Mouse (Mus musculus) embryonic facial prominence, embryonic 13.5 days (tissue): ENCODE measurements around the gene Rundc3a. TPM values are rescaled to one million over a fixed set of nuclear protein-coding genes. Genes with fewer than 3 reads are reported as not detected.

Experiments used
- ATAC-seq: fragments of 200-750 bp; cut with Nextera tagmentation; 2 replicates; pipeline ENCODE4 v1.8.0; 2017; ENCODE audit warnings: low read depth; ENCODE audit not compliant: insufficient number of reproducible peaks, insufficient read depth, low FRiP score, low TSS enrichment
- H3K27ac ChIP-seq: fragments of 300-500 bp; sonication (generic); 2 replicates; pipeline ENCODE4 v1.5.1; 2015; ENCODE audit warnings: moderate library complexity, mild to moderate bottlenecking, inconsistent platforms
- H3K27me3 ChIP-seq: fragments of 300-500 bp; sonication (generic); 2 replicates; pipeline ENCODE4 v1.6.1; 2015; ENCODE audit warnings: mild to moderate bottlenecking, inconsistent platforms
- H3K36me3 ChIP-seq: fragments of 300-500 bp; sonication (generic); 2 replicates; pipeline ENCODE4 v1.6.1; 2015; ENCODE audit warnings: mild to moderate bottlenecking, inconsistent platforms
- H3K4me1 ChIP-seq: fragments of 300-500 bp; sonication (generic); 2 replicates; pipeline ENCODE4 v1.6.1; 2015; ENCODE audit warnings: inconsistent platforms
- H3K4me2 ChIP-seq: fragments of 300-500 bp; sonication (generic); 2 replicates; pipeline ENCODE4 v1.6.1; 2015; ENCODE audit warnings: moderate library complexity, mild to moderate bottlenecking, inconsistent platforms
- H3K4me3 ChIP-seq: fragments of 300-500 bp; sonication (generic); 2 replicates; pipeline ENCODE4 v1.5.1; 2015; ENCODE audit warnings: mild to moderate bottlenecking, inconsistent platforms
- H3K9ac ChIP-seq: fragments of 300-500 bp; sonication (generic); 2 replicates; pipeline ENCODE4 v1.6.1; 2015; ENCODE audit warnings: mild to moderate bottlenecking, inconsistent platforms
- H3K9me3 ChIP-seq: fragments of 300-500 bp; sonication (generic); 2 replicates; pipeline ENCODE4 v1.6.1; 2016; ENCODE audit warnings: inconsistent platforms
- WGBS: fragments of 180-500 bp; shearing (Covaris S2); methylation state at CpG from one replicate; pipeline ENCODE4 v1.1.7; 2015; ENCODE audit warnings: mixed read lengths; 5-methylcytosine and 5-hydroxymethylcytosine counted together
- polyA plus RNA-seq: library from polyadenylated mRNA; unstranded; fragments of >200 nt; fragmentation: Nextera tagmentation; extraction: Ambion mirVana; gene quantifications from 2 replicates; pipeline ENCODE4 v1.2.1, GENCODE M21; 2015

Gene Rundc3a
- polyA plus RNA-seq, 1 experiment from 2014 or later = 3.6 TPM

GRCm38 (mm10) chr11:102432115-102432843 is 39.1 kb downstream of the Rundc3a start:
- H3K27ac ChIP-seq = no peak overlapping the region
- H3K36me3 ChIP-seq = peaks cover 38% of the 10 kb centered on the region
- peak overlapping the region; percentile 49; the same call in 1 of the 2 replicates for H3K9ac ChIP-seq
- H3K4me3 ChIP-seq = no peak overlapping the region
- H3K27me3 ChIP-seq = no peaks in the 10 kb centered on the region
- peaks cover 44% of the 10 kb centered on the region for H3K4me1 ChIP-seq
- H3K9me3 ChIP-seq = no peaks in the 10 kb centered on the region
- 67% methylated on average over 16 of the region's 16 CpGs for WGBS
- ATAC-seq = no peak
- H3K4me2 ChIP-seq = peak overlapping the region; percentile 15; the same call in 1 of the 2 replicates

- no peak overlapping the region for H3K4me3 ChIP-seq
- peaks cover 44% of the 10 kb centered on the region for H3K36me3 ChIP-seq
- 93% methylated on average over 6 of the region's 6 CpGs for WGBS
- peak overlapping the region; percentile 49 for H3K9ac ChIP-seq
- no peak overlapping the region for H3K4me2 ChIP-seq
- no peaks in the 10 kb centered on the region for H3K27me3 ChIP-seq
- no peaks in the 10 kb centered on the region for H3K9me3 ChIP-seq
- H3K27ac ChIP-seq = no peak overlapping the region
- ATAC-seq = no peak
- H3K4me1 ChIP-seq = peaks cover 50% of the 10 kb centered on the region
Observed at GRCm38 (mm10) chr11:102432896-102433295, 39.7 kb downstream of the Rundc3a start.

GRCm38 (mm10) chr11:102433866-102434265 is 40.7 kb downstream of the Rundc3a start:
- no peaks in the 10 kb centered on the region for H3K9me3 ChIP-seq
- H3K36me3 ChIP-seq = peaks cover 53% of the 10 kb centered on the region
- H3K27me3 ChIP-seq = no peaks in the 10 kb centered on the region
- peaks cover 58% of the 10 kb centered on the region for H3K4me1 ChIP-seq
- H3K27ac ChIP-seq = no peak overlapping the region
- WGBS = 88% methylated on average over 7 of the region's 7 CpGs
- H3K9ac ChIP-seq = peak overlapping the region; percentile 32; the same call in 1 of the 2 replicates
- no peak overlapping the region for H3K4me3 ChIP-seq
- no peak for ATAC-seq
- no peak overlapping the region for H3K4me2 ChIP-seq

GRCm38 (mm10) chr11:102434406-102434805 is 41.2 kb downstream of the Rundc3a start:
- WGBS = 14% methylated on average over 7 of the region's 7 CpGs
- no peak for ATAC-seq
- Histone ChIP-seq H3K4me1 (peaks cover 56% of the 10 kb centered on the region), H3K9ac (no peak overlapping the region), H3K27ac (no peak overlapping the region), H3K9me3 (no peaks in the 10 kb centered on the region), H3K4me2 (no peak overlapping the region), H3K27me3 (peaks cover 3% of the 10 kb centered on the region; the same call in 1 of the 2 replicates), H3K36me3 (peaks cover 58% of the 10 kb centered on the region), H3K4me3 (no peak overlapping the region)

- no peak overlapping the region for H3K4me2 ChIP-seq
- H3K9ac ChIP-seq = no peak overlapping the region
- ATAC-seq = no peak
- peaks cover 65% of the 10 kb centered on the region for H3K36me3 ChIP-seq
- WGBS = 90% methylated on average over 11 of the region's 11 CpGs
- H3K27ac ChIP-seq = no peak overlapping the region
- no peaks in the 10 kb centered on the region for H3K9me3 ChIP-seq
- peaks cover 9% of the 10 kb centered on the region; the same call in 1 of the 2 replicates for H3K27me3 ChIP-seq
- no peak overlapping the region for H3K4me3 ChIP-seq
- H3K4me1 ChIP-seq = peaks cover 51% of the 10 kb centered on the region
Observed at GRCm38 (mm10) chr11:102434816-102435705, 41.9 kb downstream of the Rundc3a start.

GRCm38 (mm10) chr11:102435754-102436470 is 42.7 kb downstream of the Rundc3a start:
- H3K36me3 ChIP-seq = peaks cover 73% of the 10 kb centered on the region
- no peak overlapping the region for H3K4me2 ChIP-seq
- no peaks in the 10 kb centered on the region for H3K9me3 ChIP-seq
- no peak overlapping the region for H3K9ac ChIP-seq
- WGBS = 91% methylated on average over 18 of the region's 18 CpGs
- H3K27me3 ChIP-seq = peaks cover 11% of the 10 kb centered on the region; the same call in 1 of the 2 replicates
- ATAC-seq = no peak
- H3K4me3 ChIP-seq = no peak overlapping the region
- H3K27ac ChIP-seq = no peak overlapping the region
- peaks cover 51% of the 10 kb centered on the region for H3K4me1 ChIP-seq

GRCm38 (mm10) chr11:102436471-102436790 is 43.2 kb downstream of the Rundc3a start:
- 81% methylated on average over 10 of the region's 10 CpGs for WGBS
- no peak for ATAC-seq

GRCm38 (mm10) chr11:102437120-102438061 is 44.2 kb downstream of the Rundc3a start:
- ATAC-seq = no peak
- 7% methylated on average over 86 of the region's 87 CpGs for WGBS
- Histone ChIP-seq H3K4me3 (peak overlapping the region; percentile 42), H3K9ac (peak overlapping the region; percentile 66), H3K4me1 (peaks cover 39% of the 10 kb centered on the region), H3K27ac (peak overlapping the region; percentile 49; the same call in 1 of the 2 replicates), H3K36me3 (peaks cover 88% of the 10 kb centered on the region), H3K27me3 (peaks cover 11% of the 10 kb centered on the region; the same call in 1 of the 2 replicates), H3K4me2 (peak overlapping the region; percentile 74), H3K9me3 (no peaks in the 10 kb centered on the region)

More at GRCm38 (mm10) chr11:102436471-102436790, 43.2 kb downstream of the Rundc3a start:
- Histone ChIP-seq H3K4me3 (no peak overlapping the region), H3K27ac (no peak overlapping the region), H3K4me2 (no peak overlapping the region), H3K36me3 (peaks cover 79% of the 10 kb centered on the region), H3K9ac (no peak overlapping the region), H3K27me3 (peaks cover 11% of the 10 kb centered on the region; the same call in 1 of the 2 replicates), H3K9me3 (no peaks in the 10 kb centered on the region), H3K4me1 (peaks cover 47% of the 10 kb centered on the region)

GRCm38 (mm10) chr11:102438212-102439092 is 45.2 kb downstream of the Rundc3a start:
- peak overlapping the region; percentile 66 for H3K9ac ChIP-seq
- H3K4me1 ChIP-seq = peaks cover 28% of the 10 kb centered on the region
- H3K27me3 ChIP-seq = peaks cover 11% of the 10 kb centered on the region; the same call in 1 of the 2 replicates
- peak overlapping the region; percentile 74 for H3K4me2 ChIP-seq
- H3K4me3 ChIP-seq = peak overlapping the region; percentile 42
- peak; percentile 27; the same call in 1 of the 2 replicates for ATAC-seq
- peak overlapping the region; percentile 2; the same call in 1 of the 2 replicates for H3K27ac ChIP-seq
- peaks cover 94% of the 10 kb centered on the region for H3K36me3 ChIP-seq
- no peaks in the 10 kb centered on the region for H3K9me3 ChIP-seq
- 10% methylated on average over 68 of the region's 77 CpGs for WGBS
